Mouse (Mus musculus): ENCODE results near the gene Gga2. TPM values are rescaled to one million over a fixed set of nuclear protein-coding genes. Genes with fewer than 3 reads are reported as not detected.
A peak's percentile ranks its signal among the peaks of the same experiment; 100 is the strongest.

Gene Gga2
- polyA plus RNA-seq, 1 experiment: 49.1 TPM

DNA sequence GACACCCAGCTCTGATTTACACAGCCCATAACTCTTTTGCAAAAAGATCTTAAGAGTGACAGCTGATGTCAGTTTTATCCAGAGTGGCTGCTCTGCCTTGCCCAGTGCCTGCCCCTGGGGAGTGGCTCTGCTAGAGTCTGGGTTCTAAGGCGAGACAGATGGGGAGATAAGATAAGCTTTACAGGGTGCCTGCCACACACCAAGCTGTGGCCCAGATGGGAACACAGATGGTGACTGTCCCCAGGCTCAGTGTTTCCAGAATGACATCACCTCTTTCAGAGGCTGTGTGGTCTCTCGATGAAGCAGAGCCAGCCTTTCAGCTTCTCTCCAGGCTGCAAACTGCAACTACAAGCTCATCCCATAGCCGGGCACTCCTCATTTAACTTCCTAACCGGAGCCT lies 81.3 kb downstream of the Gga2 start:
- Histone ChIP-seq H3K4me3 (ENCODE audit: insufficient read depth, low read depth, low read length) (no peak overlapping the region), H3K27ac (ENCODE audit: insufficient read depth, low read depth, low read length) (0 out of 2 replicates have a peak overlapping the region, but pooled peaks have one; percentile 26), H3K36me3 (ENCODE audit: control insufficient read depth, insufficient read depth, low read length) (no peaks in the 10 kb centered on the region), H3K27me3 (replicated peaks; ENCODE audit: control insufficient read depth, insufficient read depth, low read length) (no peaks in the 10 kb centered on the region), H3K4me1 (ENCODE audit: control insufficient read depth, insufficient read depth, low read length) (peaks cover 11% of the 10 kb centered on the region)
- WGBS: 66% methylated on average over 4 of the region's 4 CpGs
- no peak for TF ChIP-seq CTCF (conservative IDR thresholded peaks at IDR 0.05; ENCODE audit: insufficient read depth, insufficient read length, low read depth, low read length)
- no peak for TF ChIP-seq POLR2A (IDR thresholded peaks at IDR 0.05; ENCODE audit: low read depth, low read length)
- no peak for DNase-seq

DNA sequence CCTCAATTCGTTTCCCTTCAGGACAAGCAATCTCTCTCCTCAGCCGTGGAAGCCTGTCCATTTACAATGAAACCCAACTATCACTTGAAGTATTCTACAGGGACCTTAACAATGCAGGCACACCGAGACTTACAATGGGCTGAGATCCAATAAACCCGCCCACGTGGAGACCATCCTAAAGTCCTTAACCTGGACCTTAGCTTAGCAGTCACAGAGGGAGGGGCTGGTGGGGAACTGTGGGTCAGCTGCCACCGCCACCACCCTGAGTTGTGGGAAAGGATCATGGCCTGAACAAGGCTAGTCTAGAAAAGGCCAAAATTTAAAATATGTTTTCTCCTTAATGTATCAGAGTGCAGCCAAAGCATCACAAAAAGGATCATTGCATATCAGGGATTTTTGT lies 81.8 kb downstream of the Gga2 start:
- peaks cover 11% of the 10 kb centered on the region for H3K4me1 ChIP-seq (ENCODE audit: control insufficient read depth, insufficient read depth, low read length)
- no peak for DNase-seq
- WGBS: 63% methylated on average over 6 of the region's 6 CpGs
- no peak for TF ChIP-seq POLR2A (IDR thresholded peaks at IDR 0.05; ENCODE audit: low read depth, low read length)
- TF ChIP-seq CTCF (conservative IDR thresholded peaks at IDR 0.05; ENCODE audit: insufficient read depth, insufficient read length, low read depth, low read length): no peak
- no peaks in the 10 kb centered on the region for H3K36me3 ChIP-seq (ENCODE audit: control insufficient read depth, insufficient read depth, low read length)
- H3K27ac ChIP-seq (ENCODE audit: insufficient read depth, low read depth, low read length): no peak overlapping the region
- H3K4me3 ChIP-seq (ENCODE audit: insufficient read depth, low read depth, low read length): no peak overlapping the region
- H3K27me3 ChIP-seq (replicated peaks; ENCODE audit: control insufficient read depth, insufficient read depth, low read length): no peaks in the 10 kb centered on the region

GRCm38 (mm10) chr7:121938124-121938891 lies 82.7 kb downstream of the Gga2 start:
- H3K27me3 ChIP-seq (replicated peaks; ENCODE audit: control insufficient read depth, insufficient read depth, low read length): no peaks in the 10 kb centered on the region
- DNase-seq: no peak
- no peaks in the 10 kb centered on the region for H3K36me3 ChIP-seq (ENCODE audit: control insufficient read depth, insufficient read depth, low read length)
- peaks cover 11% of the 10 kb centered on the region for H3K4me1 ChIP-seq (ENCODE audit: control insufficient read depth, insufficient read depth, low read length)
- H3K27ac ChIP-seq (ENCODE audit: insufficient read depth, low read depth, low read length): no peak overlapping the region
- H3K4me3 ChIP-seq (ENCODE audit: insufficient read depth, low read depth, low read length): no peak overlapping the region
- TF ChIP-seq POLR2A (IDR thresholded peaks at IDR 0.05; ENCODE audit: low read depth, low read length) (no peak), CTCF (conservative IDR thresholded peaks at IDR 0.05; ENCODE audit: insufficient read depth, insufficient read length, low read depth, low read length) (no peak)
- WGBS: 94% methylated on average over 8 of the region's 8 CpGs

DNA sequence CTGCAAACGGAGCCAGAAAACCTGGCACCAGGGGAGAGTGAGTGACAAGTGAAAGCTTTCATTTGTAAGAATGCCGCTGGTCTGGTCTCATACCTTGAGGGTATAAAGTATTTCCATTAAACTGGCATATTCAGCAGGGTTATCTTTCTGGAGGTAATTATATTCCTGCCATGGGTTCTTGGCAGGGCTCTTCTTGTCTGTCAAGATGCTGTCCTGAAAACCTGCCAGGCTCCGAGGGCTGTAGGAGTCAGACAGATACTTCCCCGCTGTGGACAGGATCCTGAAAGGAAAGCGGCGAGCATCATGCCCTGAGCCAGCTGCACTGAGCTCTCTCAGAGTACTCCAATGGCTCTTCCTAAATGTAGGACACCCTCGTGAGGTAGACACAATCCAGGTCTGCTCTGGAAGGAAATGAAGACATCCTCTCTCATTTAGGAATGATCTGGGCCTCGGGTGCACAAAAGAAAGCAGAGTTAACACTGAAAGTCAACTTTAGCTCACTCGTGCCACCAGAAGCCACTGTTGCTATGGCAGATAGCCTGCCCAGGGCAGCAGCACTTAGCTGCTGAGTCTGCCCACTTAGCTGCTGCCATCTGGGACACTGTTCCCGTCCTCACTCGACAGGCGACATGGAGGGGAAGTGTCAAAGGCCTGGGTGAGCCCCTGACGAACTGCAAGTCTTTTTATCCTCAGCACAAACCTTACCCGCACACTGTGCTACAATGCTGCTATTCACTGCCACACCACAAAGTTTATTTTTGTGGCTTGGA lies 84.0 kb downstream of the Gga2 start:
- Histone ChIP-seq H3K4me3 (ENCODE audit: insufficient read depth, low read depth, low read length) (no peak overlapping the region), H3K27me3 (replicated peaks; ENCODE audit: control insufficient read depth, insufficient read depth, low read length) (no peaks in the 10 kb centered on the region), H3K36me3 (ENCODE audit: control insufficient read depth, insufficient read depth, low read length) (no peaks in the 10 kb centered on the region), H3K27ac (ENCODE audit: insufficient read depth, low read depth, low read length) (peak overlapping the region; percentile 17), H3K4me1 (ENCODE audit: control insufficient read depth, insufficient read depth, low read length) (peaks cover 11% of the 10 kb centered on the region)
- no peak for TF ChIP-seq POLR2A (IDR thresholded peaks at IDR 0.05; ENCODE audit: low read depth, low read length)
- no peak for TF ChIP-seq CTCF (conservative IDR thresholded peaks at IDR 0.05; ENCODE audit: insufficient read depth, insufficient read length, low read depth, low read length)
- WGBS: 82% methylated on average over 14 of the region's 14 CpGs
- no peak for DNase-seq

Other genes with a start within 250 kb of the Gga2 start
- gene Scnn1b, start 156.2 kb downstream of the Gga2 start, polyA plus RNA-seq (2012; rRNA removed): 74.7 and 92.7 TPM in 2 replicates
- 39.9 and 41.7 TPM in 2 replicates for gene Cog7, start 39.5 kb downstream of the Gga2 start, polyA plus RNA-seq (2012; rRNA removed)
- gene Ubfd1, start 46.0 kb upstream of the Gga2 start, polyA plus RNA-seq (2012; rRNA removed): 18.9 and 19.6 TPM in 2 replicates
- gene Ears2, start 46.0 kb upstream of the Gga2 start, polyA plus RNA-seq (2012; rRNA removed): 9.2 and 11.2 TPM in 2 replicates
- gene Ndufab1, start 80.7 kb upstream of the Gga2 start, polyA plus RNA-seq (2012; rRNA removed): 437 and 852 TPM in 2 replicates
- 0.59 and 0.98 TPM in 2 replicates for gene Palb2, start 111.8 kb upstream of the Gga2 start, polyA plus RNA-seq (2012; rRNA removed)
- gene Dctn5, start 111.8 kb upstream of the Gga2 start, polyA plus RNA-seq (2012; rRNA removed): 74.9 and 77.1 TPM in 2 replicates
- gene Plk1, start 138.2 kb upstream of the Gga2 start, polyA plus RNA-seq (2012; rRNA removed): 1.1 and 1.5 TPM in 2 replicates
- 0.16 and 0.19 TPM in 2 replicates for gene Ern2, start 165.0 kb upstream of the Gga2 start, polyA plus RNA-seq (2012; rRNA removed)
- gene Chp2, start 198.3 kb upstream of the Gga2 start, polyA plus RNA-seq (2012; rRNA removed): 1.2 and 1.6 TPM in 2 replicates

Data from kidney, adult 2 months (tissue).